Mouse (Mus musculus) forebrain, embryonic 11.5 days (tissue): ENCODE measurements at regions not wholly inside any gene's neighbourhood (a gene's known extent, or its start where the extent isn't known, plus 50 kb on each side); places are given as distances from the start of the nearest gene placed in this dataset.
A peak's percentile ranks its signal among the peaks of the same experiment; 100 is the strongest.

Experiments
- ATAC-seq: fragments of 200-750 bp; cut with Nextera tagmentation; replicated peaks from 2 replicates; pipeline ENCODE4 v1.8.0; 2017; ENCODE audit warnings: moderate TSS enrichment; ENCODE audit not compliant: low FRiP score
- DNase-seq: peaks from one replicate; pipeline ENCODE4 v3.0.0-alpha.2; 2017; ENCODE audit warnings: low spot score
- H3K27ac ChIP-seq: fragments of 300-500 bp; sonication (generic); 2 replicates; pipeline ENCODE4 v1.5.1; 2014; ENCODE audit warnings: low read depth, low read length
- H3K27me3 ChIP-seq: fragments of 300-500 bp; sonication (generic); 2 replicates; pipeline ENCODE4 v1.6.1; 2014; ENCODE audit warnings: mild to moderate bottlenecking, low read length, mixed read lengths; ENCODE audit not compliant: control insufficient read depth, insufficient read depth
- H3K36me3 ChIP-seq: fragments of 300-500 bp; sonication (generic); 2 replicates; pipeline ENCODE4 v1.6.1; 2014; ENCODE audit warnings: mild to moderate bottlenecking, low read length, moderate library complexity, mixed read lengths; ENCODE audit not compliant: control insufficient read depth, insufficient read depth
- H3K4me1 ChIP-seq: fragments of 300-500 bp; sonication (generic); replicated peaks from 2 replicates; pipeline ENCODE4 v1.6.1; 2014; ENCODE audit warnings: low read length, mixed read lengths; ENCODE audit not compliant: control insufficient read depth, insufficient read depth
- H3K4me2 ChIP-seq: fragments of 300-500 bp; sonication (generic); 2 replicates; pipeline ENCODE4 v1.6.1; 2014; ENCODE audit warnings: low read depth, mild to moderate bottlenecking, low read length, moderate library complexity, mixed read lengths; ENCODE audit not compliant: severe bottlenecking
- H3K4me3 ChIP-seq: fragments of 300-500 bp; sonication (generic); 2 replicates; pipeline ENCODE4 v1.5.1; 2014; ENCODE audit warnings: low read depth, low read length
- H3K9ac ChIP-seq: fragments of 300-500 bp; sonication (generic); 2 replicates; pipeline ENCODE4 v1.6.1; 2014; ENCODE audit warnings: low read length
- H3K9me3 ChIP-seq: fragments of 300-500 bp; sonication (generic); 2 replicates; pipeline ENCODE4 v1.6.1; 2016; ENCODE audit warnings: low read length, mixed read lengths; ENCODE audit not compliant: control insufficient read depth
- WGBS: fragments of 180-500 bp; shearing (Covaris S2); extraction: QIAGEN DNeasy Blood & Tissue Kit; methylation state at CpG from one replicate; pipeline ENCODE4 v1.1.7; 2014; 5-methylcytosine and 5-hydroxymethylcytosine counted together

- 87% methylated on average over 4 of the region's 4 CpGs for WGBS
- Histone ChIP-seq H3K4me2 (no peak overlapping the region), H3K4me1 (peaks cover 6% of the 10 kb centered on the region; the same call in 1 of the 2 replicates), H3K9me3 (no peaks in the 10 kb centered on the region), H3K36me3 (no peaks in the 10 kb centered on the region), H3K27me3 (no peaks in the 10 kb centered on the region), H3K27ac (no peak overlapping the region), H3K9ac (no peak overlapping the region), H3K4me3 (no peak overlapping the region)
- ATAC-seq (no peak), DNase-seq (no peak)
Measured at GRCm38 (mm10) chr19:36681056-36681455, 55.4 kb downstream of the Ppp1r3c start.

DNA sequence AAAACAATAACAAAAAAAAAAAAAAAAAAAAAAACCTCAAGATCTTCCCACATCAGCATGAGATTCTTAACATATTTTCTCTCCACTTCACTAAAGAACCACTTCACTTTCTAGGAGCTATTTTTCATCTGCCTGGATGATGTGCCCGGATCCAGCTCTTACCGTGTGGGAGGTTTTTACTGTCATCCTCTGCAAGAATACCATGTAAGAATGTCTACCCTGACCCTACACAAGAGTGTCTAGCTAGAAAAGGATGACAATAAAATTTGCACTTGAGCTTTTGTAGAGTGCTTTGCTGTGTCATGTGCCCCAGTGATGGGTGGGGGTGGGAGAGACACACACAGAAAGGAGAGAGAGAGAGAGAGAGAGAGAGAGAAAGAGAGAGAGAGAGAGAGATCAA lies 56.1 kb downstream of the Ppp1r3c start:
- Histone ChIP-seq H3K4me3 (no peak overlapping the region), H3K4me2 (no peak overlapping the region), H3K9me3 (no peaks in the 10 kb centered on the region), H3K9ac (no peak overlapping the region), H3K36me3 (no peaks in the 10 kb centered on the region), H3K27ac (no peak overlapping the region), H3K4me1 (peaks cover 6% of the 10 kb centered on the region; the same call in 1 of the 2 replicates), H3K27me3 (no peaks in the 10 kb centered on the region)
- 80% methylated on average over 2 of the region's 2 CpGs for WGBS
- ATAC-seq (no peak), DNase-seq (no peak)

DNA sequence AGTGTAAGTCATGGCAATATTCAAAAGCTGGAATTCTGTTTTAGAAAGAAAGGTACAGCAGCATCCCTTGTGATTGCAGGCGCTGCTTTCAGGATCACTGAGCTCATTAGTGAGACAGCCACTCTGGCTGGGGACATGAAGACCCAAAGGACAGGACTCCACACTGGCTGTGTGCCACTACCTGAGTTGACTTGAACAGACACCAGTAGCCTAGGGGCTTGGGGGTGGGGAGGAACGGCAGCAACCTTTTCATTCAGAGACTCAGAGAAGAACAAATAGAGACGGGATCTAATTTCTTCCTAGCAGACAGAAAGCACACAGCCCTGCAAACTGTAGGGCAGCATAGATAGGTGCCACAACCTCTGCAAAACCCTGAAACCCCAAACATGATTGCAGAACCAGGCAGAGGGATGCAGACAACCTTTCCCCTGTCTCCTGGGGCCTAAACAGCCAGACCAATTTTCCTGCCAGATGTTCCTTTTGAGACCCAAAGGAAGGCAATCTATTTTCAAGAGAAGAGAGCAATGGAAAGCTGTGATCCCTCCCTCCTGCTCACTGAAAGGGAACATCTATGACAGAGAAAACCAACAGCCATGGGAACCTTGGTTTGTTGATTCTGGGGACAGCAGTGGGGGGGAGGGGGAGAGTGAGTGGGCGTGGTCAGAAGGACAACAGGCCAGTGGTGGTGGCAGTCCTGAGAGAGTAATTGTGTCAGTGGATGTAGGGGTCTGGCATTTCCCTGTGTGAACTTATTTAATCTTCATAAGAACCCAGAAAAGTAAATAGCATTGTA lies 57.2 kb downstream of the Ppp1r3c start:
- WGBS: 28% methylated on average over 4 of the region's 4 CpGs
- ATAC-seq (peak; percentile 42; the same call in 1 of the 2 replicates), DNase-seq (peak; percentile 54)

GRCm38 (mm10) chr19:36678382-36679027 lies 57.9 kb downstream of the Ppp1r3c start:
- H3K9me3 ChIP-seq: no peaks in the 10 kb centered on the region
- no peak overlapping the region for H3K9ac ChIP-seq
- 81% methylated on average over 7 of the region's 7 CpGs for WGBS
- no peak overlapping the region for H3K4me2 ChIP-seq
- no peak overlapping the region; the same call in 1 of the 2 replicates for H3K27ac ChIP-seq
- H3K27me3 ChIP-seq: no peaks in the 10 kb centered on the region
- no peaks in the 10 kb centered on the region for H3K36me3 ChIP-seq
- peaks cover 6% of the 10 kb centered on the region; the same call in 1 of the 2 replicates for H3K4me1 ChIP-seq
- ATAC-seq (no peak), DNase-seq (no peak)
- no peak overlapping the region for H3K4me3 ChIP-seq

More for the DNA sequence above, 57.2 kb downstream of the Ppp1r3c start:
- no peaks in the 10 kb centered on the region for H3K36me3 ChIP-seq
- H3K4me3 ChIP-seq: no peak overlapping the region
- H3K9ac ChIP-seq: no peak overlapping the region
- H3K27me3 ChIP-seq: no peaks in the 10 kb centered on the region
- peaks cover 6% of the 10 kb centered on the region; the same call in 1 of the 2 replicates for H3K4me1 ChIP-seq
- H3K4me2 ChIP-seq: no peak overlapping the region
- no peak overlapping the region for H3K27ac ChIP-seq
- no peaks in the 10 kb centered on the region for H3K9me3 ChIP-seq

GRCm38 (mm10) chr19:36677101-36678081 lies 59.1 kb downstream of the Ppp1r3c start:
- Histone ChIP-seq H3K4me1 (peaks cover 6% of the 10 kb centered on the region; the same call in 1 of the 2 replicates), H3K36me3 (no peaks in the 10 kb centered on the region), H3K4me2 (no peak overlapping the region), H3K9ac (no peak overlapping the region), H3K27ac (no peak overlapping the region), H3K27me3 (no peaks in the 10 kb centered on the region), H3K4me3 (no peak overlapping the region), H3K9me3 (no peaks in the 10 kb centered on the region)
- no peak for DNase-seq
- ATAC-seq: no peak
- 86% methylated on average over 18 of the region's 18 CpGs for WGBS

DNA sequence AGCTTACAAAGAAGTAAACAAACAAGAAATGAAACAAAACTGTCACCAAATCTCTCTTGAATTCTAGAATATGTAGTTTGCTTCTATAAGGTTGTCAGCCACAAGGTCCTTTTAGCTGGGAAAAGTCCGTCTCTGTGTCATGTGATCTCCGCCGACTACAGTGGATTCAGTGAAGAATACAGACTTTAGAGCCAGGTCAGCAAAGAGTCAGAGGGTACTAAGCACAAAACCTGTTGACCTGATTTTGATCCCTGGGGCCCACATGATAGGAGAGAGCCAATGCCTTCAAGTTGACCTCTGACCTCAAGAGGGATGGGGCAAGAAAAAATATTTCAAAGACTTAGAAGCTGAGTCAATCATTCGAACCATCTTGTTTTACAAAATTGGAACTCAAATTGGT lies 61.5 kb downstream of the Ppp1r3c start:
- Histone ChIP-seq H3K27ac (no peak overlapping the region), H3K36me3 (no peaks in the 10 kb centered on the region), H3K4me3 (no peak overlapping the region), H3K9ac (no peak overlapping the region), H3K4me2 (no peak overlapping the region), H3K9me3 (no peaks in the 10 kb centered on the region), H3K27me3 (no peaks in the 10 kb centered on the region), H3K4me1 (peaks cover 6% of the 10 kb centered on the region; the same call in 1 of the 2 replicates)
- DNase-seq (no peak), ATAC-seq (no peak)
- 91% methylated on average over 4 of the region's 4 CpGs for WGBS

- WGBS: 70% methylated on average over 7 of the region's 7 CpGs
- no peak overlapping the region for H3K27ac ChIP-seq
- peaks cover 3% of the 10 kb centered on the region; the same call in 1 of the 2 replicates for H3K4me1 ChIP-seq
- no peak overlapping the region for H3K9ac ChIP-seq
- no peak for DNase-seq
- H3K4me3 ChIP-seq: no peak overlapping the region
- H3K9me3 ChIP-seq: no peaks in the 10 kb centered on the region
- H3K27me3 ChIP-seq: no peaks in the 10 kb centered on the region
- no peaks in the 10 kb centered on the region for H3K36me3 ChIP-seq
- no peak overlapping the region for H3K4me2 ChIP-seq
- ATAC-seq: no peak
Measured at GRCm38 (mm10) chr19:36670813-36671212, 65.6 kb downstream of the Ppp1r3c start.
